Mouse (Mus musculus) heart, embryonic 11.5 days (tissue): ENCODE measurements around the gene Ttc19. TPM values are rescaled to one million over a fixed set of nuclear protein-coding genes. Genes with fewer than 3 reads are reported as not detected.

Source experiments
- ATAC-seq: fragments of 200-750 bp; cut with Nextera tagmentation; replicated peaks from 2 replicates; pipeline ENCODE4 v1.8.0; 2017; ENCODE audit warnings: moderate library complexity; ENCODE audit not compliant: insufficient number of reproducible peaks, low FRiP score, low TSS enrichment
- H3K27ac ChIP-seq: fragments of 300-500 bp; sonication (generic); 2 replicates; pipeline ENCODE4 v1.5.1; 2014; ENCODE audit warnings: mild to moderate bottlenecking, low read depth, low read length
- H3K27me3 ChIP-seq: fragments of 300-500 bp; sonication (generic); 2 replicates; pipeline ENCODE4 v1.6.1; 2014; ENCODE audit warnings: mild to moderate bottlenecking, low read length, mixed read lengths; ENCODE audit not compliant: control insufficient read depth, insufficient read depth
- H3K36me3 ChIP-seq: fragments of 300-500 bp; sonication (generic); 2 replicates; pipeline ENCODE4 v1.6.1; 2014; ENCODE audit warnings: mild to moderate bottlenecking, low read length, moderate library complexity, mixed read lengths; ENCODE audit not compliant: control insufficient read depth, insufficient read depth
- H3K4me1 ChIP-seq: fragments of 300-500 bp; sonication (generic); 2 replicates; pipeline ENCODE4 v1.6.1; 2014; ENCODE audit warnings: low read length; ENCODE audit not compliant: control insufficient read depth, insufficient read depth
- H3K4me2 ChIP-seq: fragments of 300-500 bp; sonication (generic); 2 replicates; pipeline ENCODE4 v1.6.1; 2014; ENCODE audit warnings: mild to moderate bottlenecking, moderate library complexity
- H3K4me3 ChIP-seq: fragments of 300-500 bp; sonication (generic); 2 replicates; pipeline ENCODE4 v1.5.1; 2014; ENCODE audit warnings: low read depth, low read length
- H3K9ac ChIP-seq: fragments of 300-500 bp; sonication (generic); 2 replicates; pipeline ENCODE4 v1.6.1; 2014; ENCODE audit warnings: mild to moderate bottlenecking, low read depth, low read length, moderate library complexity
- H3K9me3 ChIP-seq: fragments of 300-500 bp; sonication (generic); replicated peaks from 2 replicates; pipeline ENCODE4 v1.6.1; 2016; ENCODE audit warnings: low read length; ENCODE audit not compliant: control insufficient read depth
- WGBS: fragments of 180-500 bp; shearing (Covaris S2); extraction: QIAGEN DNeasy Blood & Tissue Kit; methylation state at CpG from one replicate; pipeline ENCODE4 v1.1.7; 2014; ENCODE audit not compliant: insufficient replicate concordance; 5-methylcytosine and 5-hydroxymethylcytosine counted together
- polyA plus RNA-seq: library from polyadenylated mRNA; unstranded; fragments of >200 nt; fragmentation: Nextera tagmentation; extraction: Ambion mirVana; gene quantifications from 2 replicates; pipeline ENCODE4 v1.2.1, GENCODE M21; 2014

The Ttc19 gene
- polyA plus RNA-seq, 1 experiment from 2014 or later: 15.3 TPM

DNA sequence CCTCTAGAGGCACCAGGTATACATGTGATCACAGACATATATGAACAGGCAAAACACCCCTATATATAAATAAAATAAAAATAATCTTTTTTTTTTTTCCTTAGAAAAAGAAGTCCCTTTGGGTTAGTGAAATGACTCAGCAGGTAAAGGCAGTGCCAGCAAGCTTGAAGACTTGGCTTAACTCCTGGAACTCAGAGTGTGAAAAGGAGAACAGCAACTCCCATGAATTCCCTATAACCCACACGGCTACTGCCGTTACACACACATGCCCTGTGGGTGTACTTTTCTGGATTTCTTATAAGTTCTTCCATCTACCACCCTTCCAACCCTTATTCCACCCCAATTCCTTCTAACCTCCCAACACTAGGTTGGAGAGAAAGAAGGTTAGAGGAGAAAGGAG, 24.6 kb downstream of the Ttc19 start:
- H3K4me1 ChIP-seq: no peaks in the 10 kb centered on the region
- H3K9ac ChIP-seq: no peak overlapping the region
- H3K4me3 ChIP-seq: no peak overlapping the region
- WGBS: 91% methylated on average over 2 of the region's 2 CpGs
- no peaks in the 10 kb centered on the region for H3K9me3 ChIP-seq
- H3K4me2 ChIP-seq: no peak overlapping the region
- H3K27ac ChIP-seq: no peak overlapping the region
- no peak for ATAC-seq
- H3K36me3 ChIP-seq: peaks cover 4% of the 10 kb centered on the region; the same call in 1 of the 2 replicates
- no peaks in the 10 kb centered on the region for H3K27me3 ChIP-seq

- H3K9me3 ChIP-seq: no peaks in the 10 kb centered on the region
- H3K4me1 ChIP-seq: no peaks in the 10 kb centered on the region
- WGBS: 91% methylated on average over 2 of the region's 2 CpGs
- H3K4me2 ChIP-seq: no peak overlapping the region
- H3K27me3 ChIP-seq: no peaks in the 10 kb centered on the region
- no peak for ATAC-seq
- H3K4me3 ChIP-seq: no peak overlapping the region
- no peak overlapping the region for H3K27ac ChIP-seq
- H3K9ac ChIP-seq: no peak overlapping the region
- H3K36me3 ChIP-seq: peaks cover 12% of the 10 kb centered on the region
These were observed 28.0 kb downstream of the Ttc19 start for GRCm38 (mm10) chr11:62309296-62309695.

DNA sequence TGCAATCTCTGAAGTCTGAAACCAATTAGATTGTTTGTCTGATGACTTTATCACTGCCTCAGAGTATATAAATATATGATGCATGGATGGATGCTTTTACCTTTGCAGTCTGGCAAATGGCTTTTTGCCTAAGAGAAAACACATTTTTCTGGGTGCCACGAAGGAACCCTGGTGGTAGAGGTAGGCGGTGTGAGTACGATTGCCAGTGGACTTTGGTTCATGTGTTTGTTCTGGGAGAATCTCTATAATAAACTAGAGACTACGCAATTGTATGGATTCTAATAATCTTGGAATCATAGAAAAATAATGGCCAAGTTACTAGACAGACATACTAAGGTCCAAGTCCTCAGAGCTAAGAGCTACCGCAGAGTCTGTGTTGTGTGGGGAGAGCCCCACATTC, 33.7 kb downstream of the Ttc19 start:
- ATAC-seq: no peak
- WGBS: 95% methylated on average over 5 of the region's 5 CpGs
- Histone ChIP-seq H3K9ac (no peak overlapping the region), H3K36me3 (peaks cover 34% of the 10 kb centered on the region), H3K4me1 (no peaks in the 10 kb centered on the region), H3K27ac (no peak overlapping the region), H3K4me2 (no peak overlapping the region), H3K27me3 (no peaks in the 10 kb centered on the region), H3K9me3 (no peaks in the 10 kb centered on the region), H3K4me3 (no peak overlapping the region)

GRCm38 (mm10) chr11:62317746-62318145, 36.5 kb downstream of the Ttc19 start:
- WGBS: 82% methylated on average over 11 of the region's 11 CpGs
- no peak for ATAC-seq
- Histone ChIP-seq H3K9me3 (no peaks in the 10 kb centered on the region), H3K4me1 (no peaks in the 10 kb centered on the region), H3K27me3 (no peaks in the 10 kb centered on the region), H3K36me3 (peaks cover 51% of the 10 kb centered on the region), H3K4me3 (no peak overlapping the region), H3K27ac (no peak overlapping the region), H3K4me2 (no peak overlapping the region), H3K9ac (no peak overlapping the region)

- Histone ChIP-seq H3K36me3 (peaks cover 51% of the 10 kb centered on the region), H3K9ac (no peak overlapping the region), H3K27ac (no peak overlapping the region), H3K4me2 (no peak overlapping the region), H3K9me3 (no peaks in the 10 kb centered on the region), H3K27me3 (no peaks in the 10 kb centered on the region), H3K4me1 (peaks cover 5% of the 10 kb centered on the region; the same call in 1 of the 2 replicates), H3K4me3 (no peak overlapping the region)
- 90% methylated on average over 3 of the region's 3 CpGs for WGBS
- ATAC-seq: no peak
These were observed 38.8 kb downstream of the Ttc19 start for GRCm38 (mm10) chr11:62320097-62320496.

GRCm38 (mm10) chr11:62323659-62324058, 42.4 kb downstream of the Ttc19 start:
- peaks cover 5% of the 10 kb centered on the region; the same call in 1 of the 2 replicates for H3K4me1 ChIP-seq
- H3K36me3 ChIP-seq: peaks cover 65% of the 10 kb centered on the region
- no peaks in the 10 kb centered on the region for H3K9me3 ChIP-seq
- WGBS: 49% methylated on average over 3 of the region's 3 CpGs
- H3K4me2 ChIP-seq: no peak overlapping the region
- no peak overlapping the region for H3K4me3 ChIP-seq
- no peak overlapping the region for H3K27ac ChIP-seq
- no peaks in the 10 kb centered on the region for H3K27me3 ChIP-seq
- no peak overlapping the region for H3K9ac ChIP-seq
- ATAC-seq: no peak

DNA sequence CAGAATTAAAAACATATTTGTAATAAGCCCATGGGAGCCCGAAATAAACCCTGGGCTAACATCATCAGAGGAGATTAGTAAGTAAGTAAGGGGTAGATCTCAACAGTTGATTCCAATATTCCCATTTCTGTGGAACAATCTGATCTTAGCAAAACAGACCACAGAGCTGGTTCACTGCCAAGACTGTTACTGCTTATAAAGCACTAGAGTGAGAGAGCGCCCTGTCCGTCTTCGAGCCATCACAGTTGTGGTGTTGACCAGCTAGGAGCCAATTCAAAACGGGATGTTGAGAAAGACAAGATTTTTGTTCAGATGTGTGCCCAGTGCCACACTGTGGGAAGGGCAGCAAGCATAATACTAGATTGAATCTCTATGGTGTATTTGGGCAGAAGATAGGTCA, 49.9 kb downstream of the Ttc19 start:
- Histone ChIP-seq H3K9me3 (no peaks in the 10 kb centered on the region), H3K27ac (no peak overlapping the region), H3K9ac (no peak overlapping the region), H3K4me3 (no peak overlapping the region), H3K27me3 (no peaks in the 10 kb centered on the region), H3K36me3 (peaks cover 44% of the 10 kb centered on the region), H3K4me1 (no peaks in the 10 kb centered on the region), H3K4me2 (no peak overlapping the region)
- ATAC-seq: no peak
- WGBS: 91% methylated on average over 5 of the region's 5 CpGs

DNA sequence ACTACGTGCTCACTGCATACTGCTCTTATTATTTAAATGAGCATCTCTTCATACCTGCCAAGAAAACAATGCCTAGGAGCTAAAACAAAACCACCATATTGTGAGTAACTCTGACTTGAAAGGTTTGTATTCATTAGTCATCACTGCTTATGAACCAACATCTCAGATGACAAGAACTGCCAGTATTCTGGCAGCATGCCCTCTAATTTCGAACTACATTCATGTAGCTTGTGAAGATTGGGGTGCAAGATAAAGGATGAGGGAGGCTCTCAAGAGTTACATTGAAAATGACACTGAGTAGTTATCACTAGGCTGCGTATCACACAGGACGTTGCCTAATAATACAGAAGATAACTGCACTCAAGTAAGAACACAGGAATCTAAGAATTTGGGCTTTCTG, 51.0 kb downstream of the Ttc19 start:
- no peak overlapping the region for H3K27ac ChIP-seq

DNA sequence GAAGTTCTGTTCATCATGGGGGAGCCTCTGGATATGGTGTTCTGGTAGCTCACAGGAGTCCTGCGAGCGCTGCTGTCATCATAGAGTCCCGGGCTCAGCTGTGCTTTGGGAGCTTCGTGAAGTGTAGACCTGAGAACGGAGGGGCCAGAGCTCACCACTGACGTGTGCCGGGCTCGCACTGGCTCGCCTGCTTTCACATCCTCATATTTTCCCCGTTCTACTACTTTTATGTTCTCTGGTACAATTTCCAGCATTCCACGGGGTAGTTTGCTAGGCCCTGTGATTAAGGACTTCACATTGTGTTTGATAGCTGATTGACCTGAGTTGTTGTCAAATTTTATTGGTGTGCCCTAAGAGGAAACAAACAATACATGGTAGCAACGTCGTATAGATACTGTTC, 61.7 kb downstream of the Ttc19 start:
- peaks cover 14% of the 10 kb centered on the region for H3K36me3 ChIP-seq
- no peak overlapping the region for H3K4me3 ChIP-seq

More for the DNA sequence above, 51.0 kb downstream of the Ttc19 start:
- peaks cover 42% of the 10 kb centered on the region for H3K36me3 ChIP-seq
- H3K9me3 ChIP-seq: no peaks in the 10 kb centered on the region
- H3K4me1 ChIP-seq: no peaks in the 10 kb centered on the region
- no peaks in the 10 kb centered on the region for H3K27me3 ChIP-seq
- no peak overlapping the region for H3K9ac ChIP-seq
- ATAC-seq: no peak
- no peak overlapping the region for H3K4me2 ChIP-seq
- no peak overlapping the region for H3K4me3 ChIP-seq
- 87% methylated on average over 4 of the region's 4 CpGs for WGBS

More for the DNA sequence above, 61.7 kb downstream of the Ttc19 start:
- Histone ChIP-seq H3K9ac (no peak overlapping the region), H3K27ac (no peak overlapping the region), H3K9me3 (no peaks in the 10 kb centered on the region), H3K4me2 (no peak overlapping the region), H3K27me3 (no peaks in the 10 kb centered on the region), H3K4me1 (no peaks in the 10 kb centered on the region)
- 94% methylated on average over 13 of the region's 13 CpGs for WGBS
- no peak for ATAC-seq
